Mouse (Mus musculus): ENCODE results near the gene Abtb1. TPM values are rescaled to one million over a fixed set of nuclear protein-coding genes. Genes with fewer than 3 reads are reported as not detected.

The Abtb1 gene
- 35.8 TPM for polyA plus RNA-seq (2021)

GRCm38 (mm10) chr6:88841781-88842689 is at the start of gene Abtb1:
Gene Abtb1 (minus strand): TSS chr6:88841984.
- ATAC-seq (peak; percentile 87), DNase-seq (ENCODE audit: low read depth, low spot score) (peak; percentile 99)
- no peaks in the 10 kb centered on the region for H3K27me3 ChIP-seq
- no peak for TF ChIP-seq CTCF (IDR thresholded peaks at IDR 0.05)
- ChIA-PET POLR2A (interaction anchor here (1.2 kb wide), 1 partner anchor 9 kb away, joined by 5 read pairs; no protein-coding TSS in a partner anchor), CTCF (interaction anchor here (0.6 to 2.9 kb wide), 15 partner anchors 13 to 296 kb away, joined by 3 to 10 read pairs (median 3); no protein-coding TSS in a partner anchor)
- in situ Hi-C loops (cut with MboI; ENCODE audit: low pct_unique_long_range_greater_than_20kb): no loop called here

DNA sequence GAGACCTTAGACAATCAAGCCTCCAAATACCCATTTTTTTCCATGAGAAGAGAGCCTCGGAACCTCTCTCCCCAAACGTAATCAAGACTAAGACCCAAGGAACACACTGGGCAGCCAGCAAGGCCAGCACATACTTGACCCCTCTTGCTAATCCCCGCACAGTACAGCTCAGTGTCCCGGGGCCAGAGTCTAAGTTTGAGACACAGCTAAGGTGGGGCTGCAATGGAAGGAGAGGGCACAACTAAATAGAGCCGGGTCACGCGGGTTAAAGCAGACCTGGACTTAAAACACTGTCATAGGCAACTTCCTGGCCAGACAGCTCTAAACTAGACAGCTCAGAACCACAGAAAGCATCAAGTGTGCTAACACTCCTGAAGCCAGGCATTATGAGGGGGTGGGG is 49.0 kb upstream of the Abtb1 start:
- TF ChIP-seq CTCF (IDR thresholded peaks at IDR 0.05): no peak
- CTCF ChIA-PET: no interaction called here
- in situ Hi-C loops (cut with MboI; ENCODE audit: low pct_unique_long_range_greater_than_20kb): no loop called here

GRCm38 (mm10) chr6:88889410-88890042 is 47.7 kb upstream of the Abtb1 start:
- ChIA-PET CTCF (interaction anchor here (1.0 to 1.2 kb wide), 2 partner anchors 10 to 31 kb away, joined by 4 read pairs; no protein-coding TSS in a partner anchor), POLR2A (no interaction called here)
- no peak for TF ChIP-seq CTCF (IDR thresholded peaks at IDR 0.05)
- ATAC-seq (no peak), DNase-seq (ENCODE audit: low read depth, low spot score) (no peak)
- in situ Hi-C loops (cut with MboI; ENCODE audit: low pct_unique_long_range_greater_than_20kb): no loop called here
- H3K27me3 ChIP-seq: no peaks in the 10 kb centered on the region

More for the DNA sequence above, 49.0 kb upstream of the Abtb1 start:
- no peaks in the 10 kb centered on the region for H3K27me3 ChIP-seq
- DNase-seq (ENCODE audit: low read depth, low spot score) (no peak), ATAC-seq (no peak)
- POLR2A ChIA-PET: no interaction called here

DNA sequence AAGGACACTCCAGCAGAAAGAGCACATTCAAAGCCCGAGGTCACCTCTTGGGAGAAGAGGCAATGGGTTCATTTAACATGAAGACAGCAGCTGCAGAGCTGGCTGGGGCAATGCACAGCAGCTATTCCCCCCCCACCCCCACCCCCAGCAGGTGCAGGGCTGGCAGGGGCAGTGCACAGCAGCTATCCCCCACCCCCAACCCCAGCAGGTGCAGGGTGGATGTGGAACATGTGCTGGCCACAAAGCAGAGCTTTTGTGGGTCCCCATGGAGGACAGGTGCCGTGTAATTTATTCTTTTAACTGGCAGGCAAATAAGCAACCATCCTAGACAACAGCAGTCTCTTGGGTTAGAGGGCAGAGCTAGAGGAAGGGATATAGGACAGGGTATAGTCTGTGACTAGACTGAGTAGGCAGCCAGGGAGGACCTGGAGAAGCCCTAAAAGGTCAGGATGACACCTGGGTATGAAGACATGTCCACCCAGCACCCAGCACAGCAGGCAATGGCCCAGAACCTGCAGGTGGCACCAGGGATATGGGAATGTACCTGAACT is 44.7 kb upstream of the Abtb1 start:
- ChIA-PET CTCF (no interaction called here), POLR2A (interaction anchor here (0.6 kb wide), 1 partner anchor 14 kb away, joined by 3 read pairs; no protein-coding TSS in a partner anchor)
- H3K27me3 ChIP-seq: no peaks in the 10 kb centered on the region
- TF ChIP-seq CTCF (IDR thresholded peaks at IDR 0.05): no peak
- DNase-seq (ENCODE audit: low read depth, low spot score) (no peak), ATAC-seq (no peak)
- in situ Hi-C loops (cut with MboI; ENCODE audit: low pct_unique_long_range_greater_than_20kb): no loop called here

DNA sequence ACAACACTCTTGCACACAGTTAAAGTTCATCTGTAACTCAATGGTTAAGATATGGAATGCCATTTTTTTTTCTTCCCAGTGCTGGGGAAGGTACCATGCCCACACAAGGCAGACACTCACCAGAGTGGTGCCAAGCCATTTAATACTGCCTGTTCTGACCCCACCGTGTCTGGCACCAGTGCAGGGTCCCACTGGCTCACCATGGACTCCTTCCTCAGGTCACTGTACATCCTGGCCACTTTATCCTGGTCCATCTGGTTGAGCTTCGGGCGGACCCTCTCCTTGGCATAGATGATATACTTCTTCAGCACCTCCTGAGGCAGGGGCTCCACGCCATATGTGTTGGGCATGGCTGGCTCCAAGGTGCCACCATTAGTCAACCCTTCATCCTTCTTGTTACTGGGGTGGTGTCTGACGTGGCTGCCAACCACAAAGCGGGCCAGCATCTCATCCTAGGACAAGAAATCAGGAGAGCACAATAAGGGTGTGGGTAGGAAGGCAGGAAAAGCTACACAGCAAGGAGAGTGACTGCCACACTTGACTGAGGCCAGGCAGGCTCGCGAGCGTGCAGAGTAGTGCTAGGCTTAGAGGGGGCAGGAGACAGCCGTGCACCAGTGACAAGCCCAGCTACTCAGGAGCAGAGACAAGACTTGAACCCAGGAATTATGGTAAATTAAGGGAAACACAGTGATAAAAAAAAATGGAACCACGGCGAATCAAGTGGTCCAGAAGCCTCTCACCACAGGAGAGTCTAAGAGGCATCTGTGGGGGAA is 44.0 kb upstream of the Abtb1 start:
- ChIA-PET CTCF (no interaction called here), POLR2A (interaction anchor here (0.6 kb wide), 1 partner anchor 13 kb away, joined by 3 read pairs; no protein-coding TSS in a partner anchor)
- TF ChIP-seq CTCF (IDR thresholded peaks at IDR 0.05): no peak
- H3K27me3 ChIP-seq: no peaks in the 10 kb centered on the region
- in situ Hi-C loops (cut with MboI; ENCODE audit: low pct_unique_long_range_greater_than_20kb): no loop called here
- no peak for ATAC-seq
- no peak for DNase-seq (ENCODE audit: low read depth, low spot score)

- in situ Hi-C loops (cut with MboI; ENCODE audit: low pct_unique_long_range_greater_than_20kb): no loop called here
- POLR2A ChIA-PET: interaction anchor here (0.5 kb wide), 1 partner anchor 40 kb away, joined by 3 read pairs; no protein-coding TSS in a partner anchor
- no peaks in the 10 kb centered on the region for H3K27me3 ChIP-seq
- TF ChIP-seq CTCF (IDR thresholded peaks at IDR 0.05): no peak
- ATAC-seq (no peak), DNase-seq (ENCODE audit: low read depth, low spot score) (no peak)
- CTCF ChIA-PET: interaction anchor here (0.9 to 1.0 kb wide), 2 partner anchors 17 to 43 kb away, joined by 3 read pairs; no protein-coding TSS in a partner anchor
Observed at GRCm38 (mm10) chr6:88884690-88885089, 42.9 kb upstream of the Abtb1 start.

GRCm38 (mm10) chr6:88884195-88884594 is 42.4 kb upstream of the Abtb1 start:
- H3K27me3 ChIP-seq: no peaks in the 10 kb centered on the region
- TF ChIP-seq CTCF (IDR thresholded peaks at IDR 0.05): no peak
- DNase-seq (ENCODE audit: low read depth, low spot score) (no peak), ATAC-seq (no peak)
- ChIA-PET POLR2A (no interaction called here), CTCF (interaction anchor here (0.9 to 1.0 kb wide), 2 partner anchors 16 to 42 kb away, joined by 3 read pairs; no protein-coding TSS in a partner anchor)
- in situ Hi-C loops (cut with MboI; ENCODE audit: low pct_unique_long_range_greater_than_20kb): no loop called here

- no peaks in the 10 kb centered on the region for H3K27me3 ChIP-seq
- POLR2A ChIA-PET: no interaction called here
- in situ Hi-C loops (cut with MboI; ENCODE audit: low pct_unique_long_range_greater_than_20kb): no loop called here
- no peak for TF ChIP-seq CTCF (IDR thresholded peaks at IDR 0.05)
- DNase-seq (ENCODE audit: low read depth, low spot score) (no peak), ATAC-seq (no peak)
- CTCF ChIA-PET: interaction anchor here (1.0 to 1.5 kb wide), 3 partner anchors 9 to 11 kb away, joined by 3 to 5 read pairs (median 3); no protein-coding TSS in a partner anchor
Observed at GRCm38 (mm10) chr6:88881334-88881733, 39.5 kb upstream of the Abtb1 start.

DNA sequence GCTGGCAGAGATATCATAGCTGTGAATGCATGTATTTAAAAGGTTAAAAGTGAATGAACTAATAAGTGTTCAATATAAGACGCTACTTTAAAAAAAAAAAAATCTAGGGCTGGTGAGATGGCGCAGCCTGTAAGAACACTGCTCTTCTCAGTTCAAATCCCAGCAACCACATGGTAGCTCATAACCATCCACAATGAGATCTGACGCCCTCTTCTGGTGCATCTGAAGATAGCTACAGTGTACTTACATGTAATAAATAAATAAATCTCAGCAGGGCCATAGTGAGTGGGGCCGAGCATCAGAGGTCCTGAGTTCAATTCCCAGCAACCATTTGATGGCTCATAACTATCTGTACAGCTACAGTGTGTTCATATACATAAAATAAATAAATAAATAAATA is 37.7 kb upstream of the Abtb1 start:
- ChIA-PET POLR2A (no interaction called here), CTCF (interaction anchor here (1.2 to 1.6 kb wide), 4 partner anchors 10 to 47 kb away, joined by 3 to 4 read pairs (median 3); no protein-coding TSS in a partner anchor)
- TF ChIP-seq CTCF (IDR thresholded peaks at IDR 0.05): no peak
- DNase-seq (ENCODE audit: low read depth, low spot score) (no peak), ATAC-seq (no peak)
- in situ Hi-C loops (cut with MboI; ENCODE audit: low pct_unique_long_range_greater_than_20kb): no loop called here
- no peaks in the 10 kb centered on the region for H3K27me3 ChIP-seq
